Mouse (Mus musculus) cerebellum, adult 8-10 months (tissue): ENCODE measurements around the gene 4930447C04Rik.

Source experiments
- DNase-seq: peaks from one replicate; pipeline ENCODE4 v3.0.0; 2022

Gene 4930447C04Rik

GRCm38 (mm10) chr12:72942171-72942570 is 1.6 kb upstream of the 4930447C04Rik start:
- no peak for DNase-seq

- DNase-seq = no peak
Measured at GRCm38 (mm10) chr12:72941398-72942051, 951 bp upstream of the 4930447C04Rik start.

GRCm38 (mm10) chr12:72940822-72941397 is 336 bp upstream of the 4930447C04Rik start:
- no peak for DNase-seq

- no peak for DNase-seq
Measured at GRCm38 (mm10) chr12:72939616-72940015, 958 bp downstream of the 4930447C04Rik start, which contains the start of gene Six6. TSS of gene Six6 (plus strand) at chr12:72939892.

GRCm38 (mm10) chr12:72938600-72939490 is 1.7 kb downstream of the 4930447C04Rik start:
- no peak for DNase-seq

- DNase-seq = no peak
Measured at GRCm38 (mm10) chr12:72938176-72938575, 2.4 kb downstream of the 4930447C04Rik start.

GRCm38 (mm10) chr12:72937537-72938120 is 2.9 kb downstream of the 4930447C04Rik start:
- DNase-seq = no peak

- no peak for DNase-seq
Measured at GRCm38 (mm10) chr12:72936751-72937150, 3.8 kb downstream of the 4930447C04Rik start.

GRCm38 (mm10) chr12:72917159-72917993 is 23.2 kb downstream of the 4930447C04Rik start:
- no peak for DNase-seq

- no peak for DNase-seq
Measured at GRCm38 (mm10) chr12:72854377-72855032, 86.1 kb downstream of the 4930447C04Rik start.

- DNase-seq = no peak
Measured at GRCm38 (mm10) chr12:72853406-72854076, 87.0 kb downstream of the 4930447C04Rik start.

- no peak for DNase-seq
Measured at GRCm38 (mm10) chr12:72852264-72852663, 88.3 kb downstream of the 4930447C04Rik start.

GRCm38 (mm10) chr12:72850146-72850545 is 90.4 kb downstream of the 4930447C04Rik start:
- DNase-seq = no peak

GRCm38 (mm10) chr12:72847725-72848124 is 92.8 kb downstream of the 4930447C04Rik start:
- peak; percentile 27 for DNase-seq

GRCm38 (mm10) chr12:72845946-72846345 is 94.6 kb downstream of the 4930447C04Rik start:
- DNase-seq = no peak

GRCm38 (mm10) chr12:72843973-72844620 is 96.5 kb downstream of the 4930447C04Rik start:
- no peak for DNase-seq

GRCm38 (mm10) chr12:72843555-72843954 is 97.0 kb downstream of the 4930447C04Rik start:
- DNase-seq = no peak

GRCm38 (mm10) chr12:72843135-72843534 is 97.4 kb downstream of the 4930447C04Rik start:
- no peak for DNase-seq

GRCm38 (mm10) chr12:72841500-72841899 is 99.1 kb downstream of the 4930447C04Rik start:
- no peak for DNase-seq

- no peak for DNase-seq
Measured at GRCm38 (mm10) chr12:72837302-72837701, 103.3 kb downstream of the 4930447C04Rik start.
